Mouse (Mus musculus): ENCODE data around the gene Gm20388. TPM values are rescaled to one million over a fixed set of nuclear protein-coding genes. Genes with fewer than 3 reads are reported as not detected.
"Not testable (repeated sequence)": the region's sequence is repeated elsewhere in the genome, so short reads cannot be mapped to it uniquely, and the experiment has no call there.

Gm20388 gene
- polyA plus RNA-seq, 1 experiment from 2014 or later, result not detected

- DNase-seq, result no peak
- H3K27me3 ChIP-seq, result no peaks in the 10 kb centered on the region
Observed at GRCm38 (mm10) chr8:120779106-120779505, 868.5 kb downstream of the Gm20388 start.

DNA sequence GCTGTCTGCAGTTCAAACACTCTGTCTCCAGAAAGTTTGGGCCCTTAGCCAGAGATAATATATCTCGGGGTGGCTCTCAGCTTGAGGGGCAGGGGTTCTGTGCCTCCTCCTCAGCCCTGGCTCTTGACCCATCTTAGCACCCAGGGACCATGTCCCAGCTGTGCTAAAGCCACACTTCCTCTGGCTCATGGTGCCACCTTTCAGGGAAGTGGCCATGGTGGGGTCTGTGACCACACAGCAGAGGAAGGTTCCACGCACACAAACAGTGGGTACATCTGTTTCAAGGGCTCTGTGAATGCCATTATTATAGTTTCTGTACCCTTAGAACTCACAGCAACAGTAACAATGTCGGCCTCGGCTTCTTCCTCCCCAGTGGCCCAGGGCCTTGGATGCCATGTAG, 873.1 kb downstream of the Gm20388 start:
- no peak for ATAC-seq (ENCODE audit: low read depth)
- 62% methylated on average over 4 of the region's 4 CpGs for WGBS (ENCODE audit: insufficient replicate concordance)

More at GRCm38 (mm10) chr8:120779106-120779505, 868.5 kb downstream of the Gm20388 start:
- H3K36me3 ChIP-seq, result no peaks in the 10 kb centered on the region
- no peak overlapping the region for H3K9ac ChIP-seq
- H3K9me3 ChIP-seq (replicated peaks), result no peaks in the 10 kb centered on the region
- no peak overlapping the region for H3K27ac ChIP-seq
- no peak overlapping the region for H3K4me3 ChIP-seq (replicated peaks)
- 83% methylated on average over 7 of the region's 7 CpGs for WGBS (ENCODE audit: insufficient replicate concordance)
- ATAC-seq (ENCODE audit: low read depth), result no peak
- H3K4me1 ChIP-seq (replicated peaks), result no peaks in the 10 kb centered on the region; the same call in 1 of the 2 replicates
- H3K4me2 ChIP-seq, result no peak overlapping the region

DNA sequence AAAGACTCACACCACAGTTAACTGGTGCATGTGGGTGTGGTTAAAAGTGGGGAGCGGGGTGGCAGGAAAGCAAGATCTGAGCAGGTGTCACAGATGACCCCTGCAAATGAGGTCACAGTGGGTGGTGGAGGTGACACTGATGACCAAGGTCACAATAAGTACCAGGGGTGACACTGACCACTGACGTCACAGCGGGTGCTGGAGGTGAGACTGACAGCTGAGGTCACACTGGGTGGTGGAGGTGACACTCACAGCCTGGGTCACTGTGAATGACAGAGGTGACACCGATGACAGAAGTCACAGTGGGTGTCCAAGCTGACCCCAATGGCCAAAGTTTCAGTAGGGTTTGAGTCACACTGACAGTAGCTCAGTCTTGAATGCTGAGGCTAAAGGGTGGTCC, 876.1 kb downstream of the Gm20388 start:
- DNase-seq, result no peak
- Histone ChIP-seq H3K9me3 (replicated peaks) (no peaks in the 10 kb centered on the region), H3K36me3 (no peaks in the 10 kb centered on the region), H3K9ac (no peak overlapping the region), H3K27ac (no peak overlapping the region), H3K27me3 (no peaks in the 10 kb centered on the region), H3K4me2 (no peak overlapping the region), H3K4me1 (replicated peaks) (no peaks in the 10 kb centered on the region; the same call in 1 of the 2 replicates), H3K4me3 (replicated peaks) (no peak overlapping the region)
- no peak for ATAC-seq (ENCODE audit: low read depth)
- 65% methylated on average over 4 of the region's 4 CpGs for WGBS (ENCODE audit: insufficient replicate concordance)

More for the DNA sequence above, 873.1 kb downstream of the Gm20388 start:
- Histone ChIP-seq H3K27me3 (no peaks in the 10 kb centered on the region), H3K4me3 (replicated peaks) (no peak overlapping the region), H3K9me3 (replicated peaks) (no peaks in the 10 kb centered on the region), H3K4me1 (replicated peaks) (no peaks in the 10 kb centered on the region; the same call in 1 of the 2 replicates), H3K27ac (no peak overlapping the region), H3K4me2 (no peak overlapping the region), H3K36me3 (no peaks in the 10 kb centered on the region), H3K9ac (no peak overlapping the region)
- no peak for DNase-seq

- no peak overlapping the region for H3K4me2 ChIP-seq
- no peaks in the 10 kb centered on the region; the same call in 1 of the 2 replicates for H3K4me1 ChIP-seq (replicated peaks)
- no peak overlapping the region for H3K27ac ChIP-seq
- 44% methylated on average over 5 of the region's 5 CpGs for WGBS (ENCODE audit: insufficient replicate concordance)
- DNase-seq (no peak), ATAC-seq (ENCODE audit: low read depth) (no peak)
- H3K9me3 ChIP-seq (replicated peaks), result no peaks in the 10 kb centered on the region
- H3K36me3 ChIP-seq, result no peaks in the 10 kb centered on the region
- H3K4me3 ChIP-seq (replicated peaks), result no peak overlapping the region
- H3K9ac ChIP-seq, result no peak overlapping the region
- no peaks in the 10 kb centered on the region for H3K27me3 ChIP-seq
Observed at GRCm38 (mm10) chr8:120787631-120788030, 877.0 kb downstream of the Gm20388 start.

DNA sequence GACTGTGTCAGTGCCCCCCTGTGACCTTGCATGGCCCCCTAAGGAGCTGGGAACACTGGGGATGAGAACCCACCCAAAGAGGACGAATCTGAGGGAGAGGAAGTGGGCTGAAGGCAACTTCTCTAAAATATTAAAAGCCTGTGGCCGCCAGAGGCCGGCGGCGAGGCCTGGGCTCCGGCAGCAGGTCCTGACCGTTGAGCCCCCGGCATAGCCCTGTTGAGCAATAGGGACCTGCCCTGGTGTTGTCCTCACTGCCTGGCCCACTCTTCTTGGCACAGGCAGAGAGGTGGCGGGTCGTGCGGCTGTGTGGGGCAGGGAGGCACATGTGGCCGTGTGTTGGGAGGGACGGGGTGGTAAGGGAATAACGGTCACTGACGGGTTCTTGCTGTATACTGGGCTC, 882.1 kb downstream of the Gm20388 start:
- H3K4me2 ChIP-seq, result no peak overlapping the region
- peak overlapping the region; percentile 9; the same call in 1 of the 2 replicates for H3K27ac ChIP-seq
- 30% methylated on average over 15 of the region's 15 CpGs for WGBS (ENCODE audit: insufficient replicate concordance)
- no peak for ATAC-seq (ENCODE audit: low read depth)
- no peak for DNase-seq
- no peaks in the 10 kb centered on the region for H3K36me3 ChIP-seq
- no peaks in the 10 kb centered on the region for H3K4me1 ChIP-seq (replicated peaks)
- no peaks in the 10 kb centered on the region for H3K27me3 ChIP-seq
- no peak overlapping the region for H3K9ac ChIP-seq
- H3K4me3 ChIP-seq (replicated peaks), result no peak overlapping the region
- no peaks in the 10 kb centered on the region for H3K9me3 ChIP-seq (replicated peaks)

DNA sequence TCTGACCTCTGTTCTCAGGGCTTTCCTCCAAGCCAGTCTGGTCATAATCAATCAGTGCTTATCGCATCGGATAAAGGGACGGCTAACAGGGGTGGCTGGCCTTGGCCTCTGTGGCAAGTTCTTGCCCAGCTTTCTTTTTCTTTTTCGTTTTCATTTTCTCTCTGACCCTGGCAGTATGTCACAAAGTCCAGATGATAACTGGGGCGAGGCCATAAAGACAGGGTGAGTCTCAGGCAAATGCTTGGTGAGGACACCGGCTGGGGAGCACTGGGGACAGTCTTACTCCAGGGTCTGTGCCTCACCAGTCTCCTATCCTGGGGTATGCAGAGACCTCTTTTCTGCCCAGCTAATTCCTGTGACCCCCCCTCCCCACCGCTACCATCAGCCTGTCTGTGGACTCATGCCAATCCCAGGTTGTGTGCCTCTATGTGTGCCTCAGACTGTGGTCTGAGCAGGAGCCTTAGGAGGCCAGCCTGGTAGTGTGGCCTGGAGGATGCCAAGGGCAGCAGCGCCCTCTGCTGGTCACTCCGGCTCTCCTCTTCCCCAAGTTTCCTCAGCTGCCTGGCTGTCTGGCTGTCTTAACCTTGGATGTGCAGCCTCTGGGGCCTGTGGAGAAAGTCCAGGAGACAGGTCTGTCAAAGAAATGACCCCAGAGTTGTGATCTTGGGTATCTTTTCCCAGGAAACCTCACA, 885.4 kb downstream of the Gm20388 start:
- no peaks in the 10 kb centered on the region for H3K9me3 ChIP-seq (replicated peaks)

GRCm38 (mm10) chr8:120797019-120797727, 886.5 kb downstream of the Gm20388 start:
- peaks cover 12% of the 10 kb centered on the region for H3K27me3 ChIP-seq
- no peak overlapping the region for H3K4me2 ChIP-seq
- no peaks in the 10 kb centered on the region for H3K9me3 ChIP-seq (replicated peaks)
- no peak overlapping the region for H3K9ac ChIP-seq
- no peak overlapping the region for H3K27ac ChIP-seq
- no peak for ATAC-seq (ENCODE audit: low read depth)
- 73% methylated on average over 9 of the region's 9 CpGs for WGBS (ENCODE audit: insufficient replicate concordance)
- H3K4me1 ChIP-seq (replicated peaks), result no peaks in the 10 kb centered on the region
- no peak overlapping the region for H3K4me3 ChIP-seq (replicated peaks)
- no peak for DNase-seq
- no peaks in the 10 kb centered on the region for H3K36me3 ChIP-seq

More for the DNA sequence above, 885.4 kb downstream of the Gm20388 start:
- Histone ChIP-seq H3K27ac (no peak overlapping the region), H3K27me3 (peaks cover 2% of the 10 kb centered on the region), H3K9ac (no peak overlapping the region), H3K4me1 (replicated peaks) (no peaks in the 10 kb centered on the region), H3K4me3 (replicated peaks) (no peak overlapping the region), H3K4me2 (no peak overlapping the region), H3K36me3 (no peaks in the 10 kb centered on the region)
- WGBS (ENCODE audit: insufficient replicate concordance), result 43% methylated on average over 9 of the region's 9 CpGs
- peak; percentile 48 for DNase-seq
- peak; percentile 32; the same call in 1 of the 2 replicates for ATAC-seq (ENCODE audit: low read depth)

DNA sequence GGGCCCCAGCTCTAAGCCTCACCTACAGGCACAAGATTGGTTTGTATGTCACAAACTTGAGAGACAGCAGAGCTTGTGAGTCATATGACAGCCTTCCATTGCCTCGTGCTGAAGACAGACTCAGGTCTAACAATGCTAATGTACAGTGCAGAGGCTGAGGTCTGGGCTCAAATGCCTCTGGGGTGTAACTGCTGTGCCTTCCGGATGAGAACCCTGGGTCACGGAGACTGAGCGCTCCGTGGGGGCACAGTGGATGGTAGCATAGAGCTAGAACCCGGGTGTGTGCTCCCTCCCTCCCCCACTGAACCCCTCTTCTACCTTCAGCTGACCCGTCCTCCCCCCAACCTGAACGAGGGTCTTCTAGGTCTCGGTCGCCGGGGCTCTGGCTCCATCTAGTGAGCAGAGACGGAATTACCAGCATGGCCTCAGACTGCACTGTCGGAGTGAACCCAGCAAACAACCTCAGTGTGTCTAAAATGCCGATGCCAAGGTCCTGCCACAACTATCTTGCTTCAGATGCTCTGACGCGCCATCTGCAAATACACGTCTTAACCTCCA, 889.7 kb downstream of the Gm20388 start:
- Histone ChIP-seq H3K36me3 (no peaks in the 10 kb centered on the region), H3K4me3 (replicated peaks) (no peak overlapping the region), H3K9ac (no peak overlapping the region), H3K4me1 (replicated peaks) (no peaks in the 10 kb centered on the region), H3K9me3 (replicated peaks) (no peaks in the 10 kb centered on the region), H3K27me3 (peaks cover 12% of the 10 kb centered on the region), H3K27ac (no peak overlapping the region), H3K4me2 (no peak overlapping the region)
- WGBS (ENCODE audit: insufficient replicate concordance), result 8% methylated on average over 17 of the region's 17 CpGs
- DNase-seq, result no peak
- no peak for ATAC-seq (ENCODE audit: low read depth)

GRCm38 (mm10) chr8:120803661-120804375, 893.2 kb downstream of the Gm20388 start:
- H3K4me3 ChIP-seq (replicated peaks); H3K4me1 ChIP-seq (replicated peaks); H3K36me3 ChIP-seq; H3K4me2 ChIP-seq; H3K9ac ChIP-seq; H3K9me3 ChIP-seq (replicated peaks); H3K27ac ChIP-seq; ATAC-seq (ENCODE audit: low read depth); DNase-seq: not testable (repeated sequence)
- WGBS (ENCODE audit: insufficient replicate concordance), result 56% methylated on average over 6 of the region's 6 CpGs
- peaks cover 16% of the 10 kb centered on the region for H3K27me3 ChIP-seq

GRCm38 (mm10) chr8:120804741-120805140, 894.1 kb downstream of the Gm20388 start:
- no peak overlapping the region for H3K9ac ChIP-seq
- no peak for ATAC-seq (ENCODE audit: low read depth)
- WGBS (ENCODE audit: insufficient replicate concordance), result 56% methylated on average over 3 of the region's 3 CpGs

GRCm38 (mm10) chr8:120806780-120807264, 896.2 kb downstream of the Gm20388 start:
- ATAC-seq (ENCODE audit: low read depth) (no peak), DNase-seq (no peak)
- Histone ChIP-seq H3K4me3 (replicated peaks) (no peak overlapping the region), H3K27me3 (peaks cover 6% of the 10 kb centered on the region), H3K9ac (no peak overlapping the region), H3K36me3 (no peaks in the 10 kb centered on the region), H3K4me2 (no peak overlapping the region), H3K4me1 (replicated peaks) (0 out of 2 replicates have a peak, but pooled peaks cover 4% of the 10 kb centered on the region), H3K9me3 (replicated peaks) (no peaks in the 10 kb centered on the region), H3K27ac (no peak overlapping the region)
- 54% methylated on average over 12 of the region's 12 CpGs for WGBS (ENCODE audit: insufficient replicate concordance)

More at GRCm38 (mm10) chr8:120804741-120805140, 894.1 kb downstream of the Gm20388 start:
- Histone ChIP-seq H3K27me3 (peaks cover 16% of the 10 kb centered on the region), H3K4me3 (replicated peaks) (no peak overlapping the region), H3K9me3 (replicated peaks) (no peaks in the 10 kb centered on the region), H3K27ac (no peak overlapping the region), H3K36me3 (no peaks in the 10 kb centered on the region), H3K4me2 (no peak overlapping the region), H3K4me1 (replicated peaks) (0 out of 2 replicates have a peak, but pooled peaks cover 4% of the 10 kb centered on the region)
- no peak for DNase-seq

Data from liver, embryonic 13.5 days (tissue).